Mouse (Mus musculus): ENCODE measurements around the gene Foxo1. TPM values are rescaled to one million over a fixed set of nuclear protein-coding genes. Genes with fewer than 3 reads are reported as not detected.

Foxo1 gene
- polyA plus RNA-seq, 1 experiment from 2014 or later = 3.5 TPM

GRCm38 (mm10) chr3:52282369-52282768, 14.2 kb downstream of the Foxo1 start:
- no peak for TF ChIP-seq CTCF (IDR thresholded peaks at IDR 0.05; ENCODE audit: low read depth)
- TF ChIP-seq EP300 (IDR thresholded peaks at IDR 0.05; ENCODE audit: low read depth) = no peak
- DNase-seq (no peak), ATAC-seq (no peak)
- H3K9ac ChIP-seq (replicated peaks) = no peak overlapping the region
- H3K27ac ChIP-seq (ENCODE audit: low read depth) = no peak overlapping the region
- peaks cover 8% of the 10 kb centered on the region; the same call in 1 of the 2 replicates for H3K4me1 ChIP-seq (ENCODE audit: insufficient read depth)
- no peak overlapping the region for H3K4me3 ChIP-seq (ENCODE audit: low read depth, low read length)
- H3K36me3 ChIP-seq (replicated peaks; ENCODE audit: insufficient read depth, low read length) = peaks cover 4% of the 10 kb centered on the region; the same call in 1 of the 2 replicates
- H3K27me3 ChIP-seq (ENCODE audit: insufficient read depth, low read length) = no peaks in the 10 kb centered on the region
- H3K9me3 ChIP-seq (ENCODE audit: low read length) = no peaks in the 10 kb centered on the region
- WGBS (ENCODE audit: insufficient replicate concordance) = 69% methylated on average over 2 of the region's 2 CpGs
- H3K4me2 ChIP-seq (ENCODE audit: low read depth, low read length) = no peak overlapping the region

GRCm38 (mm10) chr3:52283521-52283920, 15.4 kb downstream of the Foxo1 start:
- Histone ChIP-seq H3K4me1 (ENCODE audit: insufficient read depth) (peaks cover 8% of the 10 kb centered on the region; the same call in 1 of the 2 replicates), H3K4me3 (ENCODE audit: low read depth, low read length) (no peak overlapping the region), H3K4me2 (ENCODE audit: low read depth, low read length) (no peak overlapping the region), H3K27ac (ENCODE audit: low read depth) (no peak overlapping the region), H3K27me3 (ENCODE audit: insufficient read depth, low read length) (no peaks in the 10 kb centered on the region), H3K9ac (replicated peaks) (no peak overlapping the region), H3K9me3 (ENCODE audit: low read length) (no peaks in the 10 kb centered on the region), H3K36me3 (replicated peaks; ENCODE audit: insufficient read depth, low read length) (peaks cover 4% of the 10 kb centered on the region; the same call in 1 of the 2 replicates)
- DNase-seq (no peak), ATAC-seq (no peak)
- WGBS (ENCODE audit: insufficient replicate concordance) = 69% methylated on average over 6 of the region's 6 CpGs
- TF ChIP-seq EP300 (IDR thresholded peaks at IDR 0.05; ENCODE audit: low read depth) (no peak), CTCF (IDR thresholded peaks at IDR 0.05; ENCODE audit: low read depth) (no peak)

- no peak for TF ChIP-seq EP300 (IDR thresholded peaks at IDR 0.05; ENCODE audit: low read depth)
- TF ChIP-seq CTCF (IDR thresholded peaks at IDR 0.05; ENCODE audit: low read depth) = no peak
- no peaks in the 10 kb centered on the region for H3K27me3 ChIP-seq (ENCODE audit: insufficient read depth, low read length)
- no peak overlapping the region for H3K4me3 ChIP-seq (ENCODE audit: low read depth, low read length)
- H3K9me3 ChIP-seq (ENCODE audit: low read length) = no peaks in the 10 kb centered on the region
- H3K4me2 ChIP-seq (ENCODE audit: low read depth, low read length) = no peak overlapping the region
- no peak overlapping the region for H3K9ac ChIP-seq (replicated peaks)
- no peak for ATAC-seq
- peak overlapping the region; percentile 29; the same call in 1 of the 2 replicates for H3K27ac ChIP-seq (ENCODE audit: low read depth)
- H3K36me3 ChIP-seq (replicated peaks; ENCODE audit: insufficient read depth, low read length) = no peaks in the 10 kb centered on the region
- H3K4me1 ChIP-seq (ENCODE audit: insufficient read depth) = peaks cover 21% of the 10 kb centered on the region
- WGBS (ENCODE audit: insufficient replicate concordance) = 86% methylated on average over 2 of the region's 2 CpGs
- no peak for DNase-seq
Observed at GRCm38 (mm10) chr3:52290811-52291210, 22.7 kb downstream of the Foxo1 start.

- peak; percentile 54; the same call in 1 of the 2 replicates for ATAC-seq
- TF ChIP-seq CTCF (IDR thresholded peaks at IDR 0.05; ENCODE audit: low read depth) = no peak
- TF ChIP-seq EP300 (IDR thresholded peaks at IDR 0.05; ENCODE audit: low read depth) = no peak
- WGBS (ENCODE audit: insufficient replicate concordance) = 45% methylated on average over 7 of the region's 7 CpGs
- H3K4me2 ChIP-seq (ENCODE audit: low read depth, low read length) = peak overlapping the region; percentile 27
- H3K9ac ChIP-seq (replicated peaks) = no peak overlapping the region
- peaks cover 32% of the 10 kb centered on the region for H3K4me1 ChIP-seq (ENCODE audit: insufficient read depth)
- no peak for DNase-seq
- peak overlapping the region; percentile 16; the same call in 1 of the 2 replicates for H3K27ac ChIP-seq (ENCODE audit: low read depth)
- H3K9me3 ChIP-seq (ENCODE audit: low read length) = no peaks in the 10 kb centered on the region
- no peaks in the 10 kb centered on the region for H3K27me3 ChIP-seq (ENCODE audit: insufficient read depth, low read length)
- no peaks in the 10 kb centered on the region for H3K36me3 ChIP-seq (replicated peaks; ENCODE audit: insufficient read depth, low read length)
- H3K4me3 ChIP-seq (ENCODE audit: low read depth, low read length) = no peak overlapping the region
Observed at GRCm38 (mm10) chr3:52292498-52292897, 24.4 kb downstream of the Foxo1 start.

- Histone ChIP-seq H3K9me3 (ENCODE audit: low read length) (no peaks in the 10 kb centered on the region), H3K27ac (ENCODE audit: low read depth) (no peak overlapping the region), H3K36me3 (replicated peaks; ENCODE audit: insufficient read depth, low read length) (no peaks in the 10 kb centered on the region), H3K4me3 (ENCODE audit: low read depth, low read length) (no peak overlapping the region), H3K4me2 (ENCODE audit: low read depth, low read length) (no peak overlapping the region), H3K9ac (replicated peaks) (no peak overlapping the region), H3K27me3 (ENCODE audit: insufficient read depth, low read length) (no peaks in the 10 kb centered on the region), H3K4me1 (ENCODE audit: insufficient read depth) (peaks cover 42% of the 10 kb centered on the region)
- no peak for TF ChIP-seq CTCF (IDR thresholded peaks at IDR 0.05; ENCODE audit: low read depth)
- no peak for ATAC-seq
- DNase-seq = no peak
- 61% methylated on average over 5 of the region's 5 CpGs for WGBS (ENCODE audit: insufficient replicate concordance)
Observed at GRCm38 (mm10) chr3:52293946-52294345, 25.8 kb downstream of the Foxo1 start.

- no peak overlapping the region for H3K4me2 ChIP-seq (ENCODE audit: low read depth, low read length)
- H3K4me1 ChIP-seq (ENCODE audit: insufficient read depth) = peaks cover 59% of the 10 kb centered on the region
- H3K9ac ChIP-seq (replicated peaks) = no peak overlapping the region
- no peaks in the 10 kb centered on the region for H3K9me3 ChIP-seq (ENCODE audit: low read length)
- no peak for TF ChIP-seq EP300 (IDR thresholded peaks at IDR 0.05; ENCODE audit: low read depth)
- no peak for TF ChIP-seq CTCF (IDR thresholded peaks at IDR 0.05; ENCODE audit: low read depth)
- WGBS (ENCODE audit: insufficient replicate concordance) = 84% methylated on average over 1 of the region's 1 CpGs
- ATAC-seq = no peak
- no peaks in the 10 kb centered on the region for H3K27me3 ChIP-seq (ENCODE audit: insufficient read depth, low read length)
- no peaks in the 10 kb centered on the region for H3K36me3 ChIP-seq (replicated peaks; ENCODE audit: insufficient read depth, low read length)
- H3K27ac ChIP-seq (ENCODE audit: low read depth) = no peak overlapping the region
- no peak overlapping the region for H3K4me3 ChIP-seq (ENCODE audit: low read depth, low read length)
- DNase-seq = no peak
Observed at GRCm38 (mm10) chr3:52295688-52296087, 27.6 kb downstream of the Foxo1 start.

Measured in liver, postnatal 0 days (tissue).